Mouse (Mus musculus): ENCODE measurements around the gene Fgl2. TPM values are rescaled to one million over a fixed set of nuclear protein-coding genes. Genes with fewer than 3 reads are reported as not detected.

The Fgl2 gene
- polyA plus RNA-seq, 1 experiment from 2014 or later = 1.4 TPM

DNA sequence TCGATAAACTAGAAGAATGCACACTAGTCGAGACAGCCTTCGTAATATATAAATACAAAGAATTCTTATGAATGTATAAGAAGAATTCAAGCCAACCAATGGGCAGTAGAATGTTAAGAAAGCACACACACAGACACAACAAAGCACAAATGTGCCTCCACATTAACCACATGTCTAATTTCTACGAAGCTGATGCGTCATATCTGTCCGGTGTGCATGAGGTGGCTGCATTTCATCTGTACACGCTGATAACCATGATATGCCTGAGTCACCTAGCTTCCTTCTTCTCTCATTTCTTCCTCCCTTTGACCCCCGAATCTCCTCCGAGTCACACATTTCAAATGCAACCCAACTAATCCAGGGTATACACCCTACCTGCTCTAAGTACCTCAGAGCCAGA, 12.5 kb downstream of the Fgl2 start:
- Histone ChIP-seq H3K27ac (no peak overlapping the region), H3K4me2 (no peak overlapping the region), H3K4me3 (no peak overlapping the region), H3K9ac (no peak overlapping the region), H3K4me1 (peaks cover 4% of the 10 kb centered on the region; the same call in 1 of the 2 replicates), H3K9me3 (no peaks in the 10 kb centered on the region), H3K27me3 (no peaks in the 10 kb centered on the region), H3K36me3 (no peaks in the 10 kb centered on the region)
- WGBS = 89% methylated on average over 9 of the region's 9 CpGs
- no peak for ATAC-seq (ENCODE audit: insufficient number of reproducible peaks, insufficient read depth, low FRiP score, low TSS enrichment, low read depth)

DNA sequence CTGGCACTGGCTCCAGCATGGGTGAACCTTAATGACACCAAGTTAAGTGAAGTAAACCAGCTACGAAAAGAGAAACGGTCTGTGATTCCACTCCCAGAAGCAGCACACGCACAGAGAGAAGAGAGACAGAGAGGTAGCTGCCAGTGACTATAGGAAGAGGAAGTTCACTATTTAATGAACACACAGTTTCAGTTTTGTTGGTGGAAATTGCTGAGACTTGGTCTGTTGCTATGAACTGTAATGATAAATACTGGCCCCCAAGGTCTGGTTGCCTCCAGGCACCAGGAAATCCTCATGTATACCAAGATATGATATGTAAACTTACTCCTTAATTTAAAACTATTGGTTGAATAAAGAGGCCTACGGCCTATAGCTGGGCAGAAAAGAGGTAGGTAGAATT, 14.0 kb downstream of the Fgl2 start:
- H3K9me3 ChIP-seq = no peaks in the 10 kb centered on the region
- H3K4me3 ChIP-seq = no peak overlapping the region
- no peaks in the 10 kb centered on the region for H3K27me3 ChIP-seq
- no peak for ATAC-seq (ENCODE audit: insufficient number of reproducible peaks, insufficient read depth, low FRiP score, low TSS enrichment, low read depth)
- no peaks in the 10 kb centered on the region for H3K36me3 ChIP-seq
- no peak overlapping the region for H3K27ac ChIP-seq
- no peak overlapping the region for H3K4me2 ChIP-seq
- peaks cover 4% of the 10 kb centered on the region; the same call in 1 of the 2 replicates for H3K4me1 ChIP-seq
- H3K9ac ChIP-seq = no peak overlapping the region
- 90% methylated on average over 4 of the region's 4 CpGs for WGBS

DNA sequence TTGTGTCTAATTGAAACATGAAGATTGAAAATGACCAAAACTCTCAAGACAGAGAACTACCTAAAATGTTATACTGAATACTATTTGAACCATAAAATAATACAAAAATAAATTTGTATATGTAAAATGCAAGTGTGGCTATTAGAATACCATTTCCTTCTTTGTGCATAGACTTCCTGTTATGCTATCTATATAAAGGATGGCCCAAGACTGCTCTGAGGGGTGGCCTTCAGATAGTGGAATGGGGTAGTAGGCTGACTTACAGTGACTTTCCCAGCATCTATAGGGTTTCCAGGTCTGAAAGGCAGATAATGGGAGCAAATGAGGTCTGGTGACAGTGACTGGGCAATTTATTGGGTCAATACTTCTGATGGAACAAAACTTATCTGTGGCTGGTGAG, 14.9 kb downstream of the Fgl2 start:
- Histone ChIP-seq H3K4me1 (peaks cover 4% of the 10 kb centered on the region; the same call in 1 of the 2 replicates), H3K36me3 (no peaks in the 10 kb centered on the region), H3K9me3 (no peaks in the 10 kb centered on the region), H3K27ac (no peak overlapping the region), H3K4me3 (no peak overlapping the region), H3K9ac (no peak overlapping the region), H3K27me3 (no peaks in the 10 kb centered on the region), H3K4me2 (no peak overlapping the region)
- no peak for ATAC-seq (ENCODE audit: insufficient number of reproducible peaks, insufficient read depth, low FRiP score, low TSS enrichment, low read depth)

DNA sequence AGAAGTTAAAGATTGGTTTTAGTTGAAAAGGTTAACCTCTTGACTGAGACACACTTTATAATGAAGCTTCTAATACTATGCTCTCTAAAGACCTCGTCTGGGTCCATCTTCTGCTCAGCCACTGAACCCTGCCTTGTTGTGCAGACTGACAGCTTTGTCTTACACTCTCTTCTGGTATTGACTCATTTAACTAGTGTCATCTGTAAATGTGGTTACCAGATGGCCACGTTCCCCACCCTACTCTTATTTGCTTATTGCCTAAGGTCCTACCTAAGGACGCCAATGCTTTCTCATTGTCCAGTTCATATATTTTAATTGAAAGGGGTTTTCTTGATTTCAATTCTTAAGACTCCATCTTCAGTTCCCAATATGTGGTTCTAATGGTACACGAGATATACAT, 16.4 kb downstream of the Fgl2 start:
- ATAC-seq (ENCODE audit: insufficient number of reproducible peaks, insufficient read depth, low FRiP score, low TSS enrichment, low read depth) = no peak
- Histone ChIP-seq H3K4me2 (no peak overlapping the region), H3K4me1 (0 out of 2 replicates have a peak, but pooled peaks cover under 1% of the 10 kb centered on the region), H3K9me3 (no peaks in the 10 kb centered on the region), H3K9ac (no peak overlapping the region), H3K27ac (no peak overlapping the region), H3K4me3 (no peak overlapping the region), H3K27me3 (no peaks in the 10 kb centered on the region), H3K36me3 (no peaks in the 10 kb centered on the region)
- WGBS = 65% methylated on average over 4 of the region's 4 CpGs

DNA sequence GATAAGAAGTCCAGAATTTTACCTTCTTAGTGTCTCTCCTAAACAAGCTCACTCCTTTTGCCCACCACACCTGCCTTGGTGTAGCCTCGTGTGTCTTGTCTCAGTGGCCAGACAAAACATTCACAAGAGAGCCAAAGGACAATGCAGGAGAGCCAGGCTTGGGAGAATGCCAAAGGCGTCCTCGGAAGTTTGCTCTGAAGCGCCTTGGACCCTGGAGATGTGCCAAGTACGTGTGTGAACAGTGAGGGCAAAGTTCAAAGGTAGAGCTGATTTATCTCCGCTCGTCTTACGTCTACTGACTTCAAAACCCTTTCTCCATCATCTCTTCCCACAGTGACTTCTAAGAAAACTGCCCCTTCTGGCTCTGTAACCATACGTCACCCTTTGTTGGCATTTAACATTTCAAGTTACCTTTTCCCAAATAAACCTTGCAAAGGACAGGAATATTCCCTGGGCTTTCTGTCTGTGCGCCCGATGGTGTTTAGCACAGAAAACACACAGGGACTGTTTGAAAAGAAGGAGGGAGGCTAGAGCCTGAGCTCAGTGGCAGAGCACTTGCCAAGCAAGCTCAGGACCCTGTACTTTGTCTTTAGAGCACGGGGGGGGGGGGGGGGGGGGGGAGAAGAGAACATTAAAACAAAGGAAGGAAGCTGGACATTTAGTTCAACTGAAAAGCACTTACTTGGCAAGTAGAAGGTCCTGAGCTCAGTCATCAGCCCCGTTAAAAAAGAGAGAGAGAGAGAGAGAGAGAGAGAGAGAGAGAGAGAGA, 19.4 kb downstream of the Fgl2 start:
- no peaks in the 10 kb centered on the region for H3K9me3 ChIP-seq
- 56% methylated on average over 13 of the region's 13 CpGs for WGBS
- H3K27me3 ChIP-seq = no peaks in the 10 kb centered on the region
- H3K4me1 ChIP-seq = no peaks in the 10 kb centered on the region
- no peaks in the 10 kb centered on the region for H3K36me3 ChIP-seq
- H3K9ac ChIP-seq = no peak overlapping the region
- ATAC-seq (ENCODE audit: insufficient number of reproducible peaks, insufficient read depth, low FRiP score, low TSS enrichment, low read depth) = no peak
- no peak overlapping the region for H3K4me3 ChIP-seq
- no peak overlapping the region for H3K27ac ChIP-seq
- H3K4me2 ChIP-seq = no peak overlapping the region

DNA sequence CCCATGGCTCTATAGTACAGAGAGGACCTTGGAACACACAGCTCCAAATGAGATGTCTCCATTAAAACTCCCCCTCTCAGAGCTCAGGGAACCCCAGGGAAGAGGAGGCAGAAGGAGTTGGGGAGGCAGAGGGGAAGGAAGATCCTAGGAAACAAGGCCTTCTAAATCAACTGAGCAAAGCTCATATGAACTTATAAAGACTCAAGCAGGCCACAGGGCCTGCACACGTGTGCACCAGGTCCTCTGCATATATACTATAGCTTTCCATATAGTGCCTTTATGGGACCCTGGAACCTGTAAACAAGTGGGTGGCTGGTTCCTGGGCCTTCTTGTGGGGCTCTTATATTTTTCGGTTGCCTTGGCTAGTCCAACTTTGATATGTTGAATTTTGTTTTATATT, 22.1 kb downstream of the Fgl2 start:
- H3K27me3 ChIP-seq = no peaks in the 10 kb centered on the region
- no peak for ATAC-seq (ENCODE audit: insufficient number of reproducible peaks, insufficient read depth, low FRiP score, low TSS enrichment, low read depth)
- H3K27ac ChIP-seq = no peak overlapping the region
- H3K4me2 ChIP-seq = no peak overlapping the region
- no peaks in the 10 kb centered on the region for H3K4me1 ChIP-seq
- 83% methylated on average over 2 of the region's 2 CpGs for WGBS
- no peaks in the 10 kb centered on the region for H3K9me3 ChIP-seq
- no peak overlapping the region for H3K4me3 ChIP-seq
- no peaks in the 10 kb centered on the region for H3K36me3 ChIP-seq
- no peak overlapping the region for H3K9ac ChIP-seq

DNA sequence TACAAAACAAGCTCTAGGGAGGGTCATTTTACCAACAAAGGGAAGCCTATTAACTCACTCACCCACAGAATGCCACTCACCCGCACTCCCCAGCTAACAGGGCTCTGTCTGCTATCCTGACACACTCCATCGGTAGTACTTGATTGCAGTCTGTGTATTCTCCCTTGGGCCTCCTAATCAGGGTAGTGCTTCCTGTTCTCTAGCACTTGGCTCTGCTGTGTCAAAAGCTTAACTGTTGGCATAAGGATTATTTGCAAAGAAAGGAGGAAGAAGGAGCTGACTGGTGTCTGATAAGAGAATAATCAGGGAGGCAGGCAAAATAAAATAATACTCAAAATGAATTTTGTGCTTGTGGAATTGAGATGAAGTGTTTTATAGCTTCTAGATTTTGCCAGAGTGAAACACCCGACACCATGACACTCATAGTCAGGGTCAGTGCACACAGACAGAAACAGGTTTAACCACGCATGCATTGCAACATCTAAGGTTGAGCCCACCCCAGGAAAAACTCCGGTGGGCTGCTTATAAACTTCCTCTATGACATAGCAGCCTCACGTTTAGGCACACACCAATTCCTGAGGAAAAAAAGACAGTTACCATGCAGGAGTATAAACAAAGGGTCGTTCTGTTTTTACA, 22.9 kb downstream of the Fgl2 start:
- Histone ChIP-seq H3K4me2 (no peak overlapping the region), H3K36me3 (no peaks in the 10 kb centered on the region), H3K27me3 (no peaks in the 10 kb centered on the region), H3K4me3 (no peak overlapping the region), H3K27ac (no peak overlapping the region), H3K4me1 (no peaks in the 10 kb centered on the region), H3K9ac (no peak overlapping the region), H3K9me3 (no peaks in the 10 kb centered on the region)
- no peak for ATAC-seq (ENCODE audit: insufficient number of reproducible peaks, insufficient read depth, low FRiP score, low TSS enrichment, low read depth)
- 45% methylated on average over 7 of the region's 7 CpGs for WGBS

DNA sequence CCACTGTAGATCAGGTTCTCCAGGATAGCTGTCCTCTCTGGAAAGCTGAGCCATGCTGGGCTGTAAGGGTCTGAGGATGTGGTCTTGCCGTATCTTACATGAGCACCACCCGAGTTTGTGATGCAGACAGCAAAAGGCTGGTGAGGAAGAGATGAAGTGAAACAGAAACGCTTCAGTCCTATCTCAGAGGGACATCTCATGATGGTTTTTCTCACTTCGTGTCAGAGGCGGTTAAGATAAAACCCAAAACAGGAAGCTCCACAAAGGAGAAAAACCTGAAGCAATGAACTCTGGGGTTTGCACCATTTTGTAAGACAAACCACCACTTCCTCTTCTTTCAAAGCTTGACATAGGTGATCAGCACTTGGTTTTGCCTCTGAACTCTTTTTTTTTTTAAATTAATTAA, 38.8 kb downstream of the Fgl2 start:
- no peak overlapping the region for H3K4me2 ChIP-seq
- no peaks in the 10 kb centered on the region for H3K36me3 ChIP-seq
- WGBS = 89% methylated on average over 5 of the region's 5 CpGs
- H3K9ac ChIP-seq = no peak overlapping the region
- no peaks in the 10 kb centered on the region for H3K4me1 ChIP-seq
- no peak overlapping the region for H3K4me3 ChIP-seq
- ATAC-seq (ENCODE audit: insufficient number of reproducible peaks, insufficient read depth, low FRiP score, low TSS enrichment, low read depth) = no peak
- H3K27ac ChIP-seq = no peak overlapping the region
- H3K9me3 ChIP-seq = no peaks in the 10 kb centered on the region
- no peaks in the 10 kb centered on the region for H3K27me3 ChIP-seq

DNA sequence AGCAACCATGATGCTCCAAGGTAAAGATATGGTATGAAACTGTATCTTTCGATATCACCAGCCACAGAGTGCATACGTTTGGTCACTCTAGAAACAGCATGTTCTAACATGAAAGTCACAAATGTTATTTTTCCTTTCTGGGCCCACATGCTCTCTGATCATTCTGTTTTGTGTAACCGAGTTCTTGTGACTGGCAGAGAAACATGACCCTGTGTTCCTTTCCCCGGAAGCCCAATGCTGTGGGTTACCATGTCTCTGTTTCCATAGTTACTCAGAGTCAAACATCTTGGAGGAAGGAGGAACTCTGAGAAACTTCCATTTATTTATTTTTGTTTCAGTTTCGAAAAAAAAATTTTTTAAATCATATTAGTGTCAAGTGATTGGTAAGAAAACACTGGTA, 39.6 kb downstream of the Fgl2 start:
- Histone ChIP-seq H3K9ac (no peak overlapping the region), H3K9me3 (no peaks in the 10 kb centered on the region), H3K27ac (no peak overlapping the region), H3K4me1 (no peaks in the 10 kb centered on the region), H3K4me3 (no peak overlapping the region), H3K36me3 (no peaks in the 10 kb centered on the region), H3K27me3 (no peaks in the 10 kb centered on the region), H3K4me2 (no peak overlapping the region)
- 58% methylated on average over 5 of the region's 5 CpGs for WGBS
- no peak for ATAC-seq (ENCODE audit: insufficient number of reproducible peaks, insufficient read depth, low FRiP score, low TSS enrichment, low read depth)

DNA sequence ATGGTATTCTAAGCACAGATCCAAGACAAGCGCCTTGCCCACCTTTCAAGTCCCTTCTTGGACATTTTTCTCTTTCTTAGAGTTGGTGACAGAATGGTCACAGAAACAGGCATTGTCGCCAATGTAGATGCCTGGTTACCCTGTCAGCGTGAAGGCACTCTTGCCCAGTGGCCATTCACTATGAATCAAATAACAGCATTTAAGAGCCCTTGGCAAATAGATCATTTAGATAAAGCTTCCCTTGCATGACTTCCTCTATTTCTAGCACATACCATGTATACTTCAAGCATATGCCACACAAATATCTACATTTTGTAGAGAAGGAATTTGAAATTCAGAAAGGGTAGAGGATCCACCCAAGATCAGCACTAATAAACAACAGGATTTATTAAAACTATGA, 40.9 kb downstream of the Fgl2 start:
- Histone ChIP-seq H3K27ac (no peak overlapping the region), H3K4me3 (no peak overlapping the region), H3K9me3 (no peaks in the 10 kb centered on the region), H3K4me1 (no peaks in the 10 kb centered on the region), H3K4me2 (no peak overlapping the region), H3K9ac (no peak overlapping the region), H3K36me3 (no peaks in the 10 kb centered on the region), H3K27me3 (no peaks in the 10 kb centered on the region)
- ATAC-seq (ENCODE audit: insufficient number of reproducible peaks, insufficient read depth, low FRiP score, low TSS enrichment, low read depth) = no peak
- 92% methylated on average over 3 of the region's 3 CpGs for WGBS

DNA sequence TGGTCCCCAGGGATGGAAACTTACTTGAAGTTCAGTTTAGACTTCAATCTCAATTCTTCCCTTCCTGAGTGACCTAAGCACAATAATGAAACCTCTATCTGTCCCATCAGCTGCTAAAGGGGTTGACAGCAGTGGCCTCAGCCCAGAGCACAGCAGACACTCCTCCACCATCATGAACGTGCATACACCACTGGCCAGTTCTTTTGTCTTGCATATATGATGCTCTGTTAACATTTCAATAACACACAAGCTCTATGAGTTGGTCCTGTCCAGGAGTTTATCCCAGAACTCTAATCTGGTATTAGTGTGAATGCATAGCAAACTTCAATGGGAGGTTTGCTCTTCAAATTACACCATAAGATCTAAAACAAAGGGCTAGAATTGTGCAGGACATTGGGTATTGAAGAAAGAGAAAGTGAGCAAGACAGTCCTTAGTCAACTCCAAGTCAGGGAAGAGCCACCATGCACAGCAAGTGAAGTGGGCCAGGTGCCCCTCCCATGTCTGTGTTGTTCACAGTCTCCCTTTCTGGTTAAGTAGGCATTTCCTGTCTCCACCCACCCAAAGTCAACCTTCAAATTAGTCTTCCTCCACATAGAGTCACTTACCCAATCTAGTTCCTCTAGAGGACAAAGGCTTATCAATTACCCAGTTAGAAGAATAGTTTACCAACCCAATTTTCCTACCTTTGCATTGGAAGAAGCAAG, 41.8 kb downstream of the Fgl2 start:
- Histone ChIP-seq H3K9ac (no peak overlapping the region), H3K4me3 (no peak overlapping the region), H3K27ac (no peak overlapping the region), H3K36me3 (no peaks in the 10 kb centered on the region), H3K27me3 (no peaks in the 10 kb centered on the region), H3K9me3 (no peaks in the 10 kb centered on the region), H3K4me2 (no peak overlapping the region), H3K4me1 (no peaks in the 10 kb centered on the region)
- WGBS = 66% methylated on average over 1 of the region's 1 CpGs
- ATAC-seq (ENCODE audit: insufficient number of reproducible peaks, insufficient read depth, low FRiP score, low TSS enrichment, low read depth) = no peak

DNA sequence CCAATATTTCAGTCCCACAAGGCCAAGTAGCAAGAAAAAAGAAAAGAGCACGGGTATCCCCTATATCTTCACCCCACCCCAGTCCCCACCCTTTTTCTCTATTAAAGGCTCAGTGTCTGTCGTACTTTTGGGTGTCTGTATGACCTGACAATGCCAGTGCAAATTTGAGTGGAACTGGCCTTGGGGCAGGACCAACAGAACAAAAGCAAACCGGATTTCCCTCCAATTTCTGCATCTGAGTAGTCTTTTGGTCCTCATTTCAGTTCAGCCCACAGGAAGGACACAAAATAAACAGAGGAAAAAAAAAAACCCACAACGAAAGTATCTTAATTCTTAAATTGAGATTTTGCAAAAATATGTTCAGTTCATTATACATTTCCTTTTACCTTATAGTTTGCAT, 46.2 kb downstream of the Fgl2 start:
- no peaks in the 10 kb centered on the region for H3K9me3 ChIP-seq
- no peak for ATAC-seq (ENCODE audit: insufficient number of reproducible peaks, insufficient read depth, low FRiP score, low TSS enrichment, low read depth)
- no peaks in the 10 kb centered on the region for H3K4me1 ChIP-seq
- H3K9ac ChIP-seq = no peak overlapping the region
- H3K4me3 ChIP-seq = no peak overlapping the region
- WGBS = 60% methylated on average over 4 of the region's 4 CpGs
- H3K27me3 ChIP-seq = no peaks in the 10 kb centered on the region
- H3K4me2 ChIP-seq = no peak overlapping the region
- no peaks in the 10 kb centered on the region for H3K36me3 ChIP-seq
- no peak overlapping the region for H3K27ac ChIP-seq

All from embryonic facial prominence, embryonic 13.5 days (tissue).